Mouse (Mus musculus) left cerebral cortex, adult 2 months (tissue): ENCODE results near the gene Med16. TPM values are rescaled to one million over a fixed set of nuclear protein-coding genes. Genes with fewer than 3 reads are reported as not detected.

Experiments used
- DNase-seq, 2 experiments: peaks; one replicate each; pipeline ENCODE4 v3.0.0; 2021 to 2022; ENCODE audit warnings: low spot score in 2 of 2, mixed read lengths in 1 of 2; ENCODE audit errors: extremely low spot score in 1 of 2
- H3K27ac ChIP-seq: fragments of 200-600 bp; 2 replicates; pipeline ENCODE4 v1.8.1; 2022
- H3K4me3 ChIP-seq: fragments of 200-600 bp; 2 replicates; pipeline ENCODE4 v1.8.1; 2022
- CTCF ChIP-seq: fragments of 200-600 bp; IDR thresholded peaks from 2 replicates; pipeline ENCODE4 v1.8.1; 2022; ENCODE audit warnings: antibody characterized with exemption, mild to moderate bottlenecking, moderate library complexity
- intact Hi-C: fragments of 180-260 bp; cut with DNase I; formaldehyde crosslinking; loops from one replicate; pipeline ENCODE4 v1.15.1; 2025
- total RNA-seq, 2 experiments: library from RNA; stranded (reverse); gene quantifications; 2 replicates each; pipeline ENCODE4 v1.2.3; 2021

Gene Med16
- total RNA-seq, 2 experiments from 2014 or later, result 55.3 to 55.5 TPM

DNA sequence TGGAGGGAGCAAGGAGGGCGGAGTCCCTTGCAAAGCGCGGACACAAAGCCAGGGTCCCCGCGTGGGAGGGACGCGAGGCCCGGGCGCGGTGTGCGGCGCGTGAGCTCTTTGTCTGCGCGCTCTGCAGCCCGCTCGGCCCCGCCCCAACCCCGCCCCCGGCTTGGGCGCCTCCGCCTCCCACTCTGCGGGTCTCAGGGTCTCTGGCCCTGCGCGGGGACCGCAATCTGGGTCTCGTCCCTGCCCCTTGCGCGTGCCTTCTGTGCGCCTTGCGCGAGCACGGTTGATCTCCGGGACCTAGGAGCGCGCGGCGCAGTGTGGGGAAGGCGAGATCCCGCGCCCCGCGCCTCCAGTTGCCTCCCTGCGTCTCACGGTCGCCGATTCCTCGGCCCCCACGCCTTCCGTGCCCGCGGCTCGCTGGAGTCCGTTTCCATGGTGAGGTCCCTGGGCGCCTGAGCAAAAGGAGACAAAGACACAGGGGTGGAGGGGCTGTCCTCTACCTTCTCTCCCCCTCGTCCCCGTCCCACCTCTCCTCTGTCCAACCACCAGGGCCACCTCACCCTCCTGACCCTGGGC, 34.3 kb downstream of the Med16 start, which contains the start of the genes Prtn3 and Plppr3:
Gene Prtn3, plus strand, starts transcription at position 187 of the 573 bp plus-strand sequence.
Gene Plppr3, minus strand, starts transcription at position 345 of the 573 bp plus-strand sequence.
- no peak for TF ChIP-seq CTCF
- peak within 1 kb of the TSS; percentile 65 for H3K4me3 ChIP-seq
- intact Hi-C loops, result no loop called here
- peak; percentile 54 to 59 for DNase-seq
- H3K27ac ChIP-seq, result peak within 1 kb of the TSS; percentile 82

DNA sequence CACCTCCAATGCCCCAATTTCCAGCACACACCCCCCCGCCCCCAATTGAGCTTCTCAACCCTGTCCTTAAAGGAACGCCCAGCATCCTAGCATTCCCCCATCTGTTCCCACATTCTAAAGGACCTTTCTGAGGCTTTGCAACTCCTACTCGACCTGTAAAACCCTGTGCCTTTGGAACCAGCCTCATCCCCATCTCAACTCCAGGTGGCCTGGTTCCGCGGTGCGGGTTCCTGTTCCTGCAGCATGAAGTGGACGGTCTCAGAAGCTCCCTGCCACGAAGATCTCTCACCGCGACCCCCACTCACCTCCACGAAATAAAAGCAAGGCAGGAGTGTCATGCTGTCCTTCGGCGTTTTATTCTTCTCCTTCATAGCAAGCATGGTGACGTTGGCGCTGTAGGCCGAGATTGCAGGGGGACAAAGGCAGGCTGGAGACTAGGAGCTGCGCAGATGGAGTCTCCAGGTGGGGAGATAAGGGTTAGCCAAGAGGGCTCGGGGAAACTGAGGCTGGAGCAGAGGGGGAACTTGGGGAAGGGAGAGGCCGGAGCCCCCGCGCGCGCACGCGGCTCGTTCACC, 34.9 kb downstream of the Med16 start:
- Histone ChIP-seq H3K4me3 (peak overlapping the region; percentile 65), H3K27ac (peak overlapping the region; percentile 82)
- no peak for TF ChIP-seq CTCF
- intact Hi-C loops, result no loop called here
- no peak for DNase-seq

DNA sequence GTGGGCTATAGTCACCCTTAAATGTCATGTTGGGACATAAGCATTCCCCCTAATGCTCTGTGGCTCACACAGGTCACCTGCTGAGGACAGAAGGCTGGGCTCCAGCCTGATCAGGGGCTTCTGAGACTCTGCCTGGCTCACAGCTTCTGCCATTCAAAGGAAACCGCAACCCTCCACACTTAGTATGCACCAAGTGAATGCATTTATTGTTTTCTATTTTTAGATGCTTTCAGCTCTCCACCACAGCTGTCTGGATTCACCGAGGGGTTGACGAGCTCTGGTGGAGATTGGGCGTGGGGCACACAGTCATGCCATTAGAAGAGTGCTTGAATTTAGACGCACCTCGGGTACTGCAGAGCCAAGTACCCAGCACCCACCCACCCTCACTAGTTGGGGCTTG, 35.4 kb downstream of the Med16 start:
- H3K27ac ChIP-seq, result no peak overlapping the region
- no peak for DNase-seq
- TF ChIP-seq CTCF, result no peak
- peak overlapping the region; percentile 65 for H3K4me3 ChIP-seq
- intact Hi-C loops, result no loop called here

DNA sequence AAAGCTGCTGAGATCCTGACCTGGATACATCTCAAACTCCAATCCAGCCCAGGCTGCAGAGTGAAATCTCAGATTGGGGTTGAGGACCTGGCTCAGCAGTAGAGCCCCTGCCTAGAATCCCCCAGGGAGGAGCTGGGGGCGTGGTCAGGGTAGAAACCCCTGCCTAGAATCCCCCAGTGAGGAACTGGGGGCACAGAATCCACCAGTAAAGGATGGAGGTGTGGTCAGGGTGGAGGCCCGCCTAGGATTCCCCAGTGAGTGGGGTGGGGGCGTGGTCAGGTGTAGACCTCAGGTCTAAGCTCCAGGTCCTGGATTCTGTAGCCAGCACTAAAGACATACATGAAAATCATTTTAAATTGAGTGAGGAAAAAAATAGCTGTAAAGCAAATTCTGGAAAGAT, 35.9 kb downstream of the Med16 start:
- intact Hi-C loops, result no loop called here
- DNase-seq, result no peak
- no peak for TF ChIP-seq CTCF
- H3K4me3 ChIP-seq, result peak overlapping the region; percentile 65
- H3K27ac ChIP-seq, result no peak overlapping the region

DNA sequence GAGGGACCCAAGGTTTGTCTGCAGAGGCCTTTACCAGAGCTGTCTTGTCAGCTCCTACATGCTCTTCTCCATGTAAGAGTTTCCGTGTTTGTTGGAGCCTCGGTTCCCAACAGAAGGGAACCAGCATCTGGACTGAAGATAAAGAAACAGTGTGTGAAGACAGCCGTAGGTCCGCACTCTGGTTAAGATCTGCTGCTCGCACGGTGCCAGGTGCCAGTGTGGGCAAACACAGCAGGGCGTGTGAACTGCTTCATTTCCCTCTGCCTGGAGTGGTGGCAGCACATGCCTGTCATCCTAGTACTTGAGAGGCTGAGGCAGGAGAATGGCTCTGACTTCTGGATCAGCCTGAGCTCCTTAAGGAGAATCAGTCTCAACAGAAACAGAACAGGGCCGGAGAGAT, 36.9 kb downstream of the Med16 start:
- intact Hi-C loops, result no loop called here
- TF ChIP-seq CTCF, result no peak
- Histone ChIP-seq H3K27ac (no peak overlapping the region), H3K4me3 (no peak overlapping the region)
- no peak for DNase-seq

DNA sequence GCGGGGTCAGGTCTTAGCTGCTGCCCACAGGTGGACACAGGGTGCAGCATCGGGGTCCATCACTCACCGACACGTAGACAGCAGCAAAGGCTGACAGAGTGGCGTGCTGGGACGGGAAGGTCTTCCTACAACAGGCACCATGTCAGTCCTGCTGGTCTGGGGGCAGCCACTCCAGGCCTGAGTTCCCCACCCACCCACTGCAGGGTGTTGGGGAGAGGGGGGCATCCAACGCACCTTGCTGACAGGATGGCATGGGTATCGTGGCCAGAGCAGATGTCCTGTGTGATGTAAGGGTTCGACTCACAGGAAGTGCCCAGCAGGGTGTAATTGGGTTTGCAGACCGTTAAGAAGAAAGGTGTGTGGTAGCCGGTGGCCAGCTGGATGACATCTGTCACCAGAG, 42.1 kb downstream of the Med16 start:
- no peak for DNase-seq
- TF ChIP-seq CTCF, result no peak
- Histone ChIP-seq H3K4me3 (no peak overlapping the region), H3K27ac (no peak overlapping the region)
- intact Hi-C loops, result no loop called here

DNA sequence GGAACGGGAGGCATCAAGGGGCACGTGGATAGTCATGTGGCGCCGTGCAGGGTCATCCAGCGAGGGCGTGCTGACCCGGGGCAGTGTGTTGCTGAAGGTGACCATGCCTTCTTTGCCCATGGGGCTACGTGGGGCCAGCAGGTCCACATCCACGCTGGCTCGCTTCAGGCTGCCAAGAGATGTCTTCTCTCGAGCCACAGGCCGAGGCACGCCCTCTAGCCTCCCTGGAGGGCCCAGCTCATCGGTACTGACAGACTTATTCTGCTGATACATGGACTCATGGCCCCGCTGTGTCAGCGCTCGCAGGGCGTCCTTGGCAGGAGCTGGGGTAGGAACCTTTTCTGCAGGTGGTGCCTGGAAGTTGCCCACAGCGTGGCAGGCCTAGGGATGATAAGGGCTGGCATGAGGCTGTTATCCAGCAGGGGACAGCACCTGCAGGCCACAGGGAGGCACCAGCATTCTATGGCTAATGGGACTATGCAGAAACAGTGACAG, 42.9 kb downstream of the Med16 start:
- TF ChIP-seq CTCF, result no peak; the same call in 1 of the 2 replicates
- H3K27ac ChIP-seq, result no peak overlapping the region
- no peak for DNase-seq
- intact Hi-C loops, result no loop called here
- H3K4me3 ChIP-seq, result no peak overlapping the region

DNA sequence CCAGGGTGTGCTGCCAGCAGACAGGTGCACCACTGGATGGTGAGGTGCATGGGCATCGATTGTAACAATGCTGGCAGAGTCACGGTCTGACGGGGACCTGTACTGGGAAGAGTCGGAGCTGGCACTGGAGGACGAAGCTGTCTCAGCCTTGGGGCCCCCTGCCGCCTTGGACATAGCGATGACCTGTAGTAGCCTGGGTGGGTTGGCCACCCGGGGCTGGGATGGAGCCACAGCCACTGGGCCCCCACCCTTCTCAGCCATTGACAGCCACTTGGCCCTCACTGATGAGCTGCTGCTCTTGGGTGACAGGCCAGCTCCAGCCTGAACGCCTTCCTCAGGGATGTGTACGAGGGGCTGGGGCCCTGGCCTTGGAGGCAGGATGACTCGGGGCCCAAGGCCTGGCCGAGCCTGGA, 43.5 kb downstream of the Med16 start:
- H3K27ac ChIP-seq, result no peak overlapping the region
- DNase-seq, result no peak
- intact Hi-C loops, result no loop called here
- H3K4me3 ChIP-seq, result no peak overlapping the region
- no peak for TF ChIP-seq CTCF

DNA sequence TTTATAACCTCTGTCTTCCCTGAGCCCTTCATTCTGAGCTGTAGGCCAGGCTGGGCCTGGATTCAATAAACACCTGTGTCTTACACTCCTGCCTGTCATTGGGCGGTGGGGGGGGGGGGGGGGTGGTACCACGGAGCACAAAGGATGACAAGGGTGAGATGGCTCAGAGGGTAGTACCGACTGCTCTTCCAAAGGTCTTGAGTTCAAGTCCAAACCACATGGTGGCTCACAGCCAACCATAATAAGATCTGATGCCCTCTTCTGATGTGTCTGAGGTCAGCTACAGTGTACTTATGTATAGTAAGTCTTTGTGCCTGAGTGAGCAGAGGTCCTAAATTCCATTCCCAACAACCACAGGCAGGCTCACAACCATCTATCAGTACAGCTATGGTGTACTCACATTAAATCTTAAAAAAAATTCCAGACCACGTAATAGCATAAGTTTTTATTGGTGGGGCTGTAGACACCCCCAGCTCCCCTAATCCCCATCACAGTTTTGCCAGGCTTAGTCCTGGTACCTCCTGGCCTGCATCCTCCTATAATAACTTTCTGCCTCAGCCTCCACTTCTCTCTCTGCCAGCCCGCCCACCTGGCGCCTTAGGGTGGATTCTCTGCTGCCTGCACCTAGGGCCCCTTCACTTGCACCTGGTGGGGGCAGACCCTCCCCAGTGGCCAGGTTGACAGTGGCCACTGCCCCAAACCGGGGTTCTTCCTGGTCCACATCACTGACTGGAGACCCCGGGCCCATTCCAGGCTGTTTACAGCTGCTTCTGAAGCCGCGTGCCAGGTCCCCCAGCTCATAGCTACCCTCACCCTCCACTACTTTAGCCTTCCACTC, 44.2 kb downstream of the Med16 start:
- Histone ChIP-seq H3K4me3 (no peak overlapping the region), H3K27ac (no peak overlapping the region)
- intact Hi-C loops, result no loop called here
- TF ChIP-seq CTCF, result no peak
- DNase-seq, result no peak

DNA sequence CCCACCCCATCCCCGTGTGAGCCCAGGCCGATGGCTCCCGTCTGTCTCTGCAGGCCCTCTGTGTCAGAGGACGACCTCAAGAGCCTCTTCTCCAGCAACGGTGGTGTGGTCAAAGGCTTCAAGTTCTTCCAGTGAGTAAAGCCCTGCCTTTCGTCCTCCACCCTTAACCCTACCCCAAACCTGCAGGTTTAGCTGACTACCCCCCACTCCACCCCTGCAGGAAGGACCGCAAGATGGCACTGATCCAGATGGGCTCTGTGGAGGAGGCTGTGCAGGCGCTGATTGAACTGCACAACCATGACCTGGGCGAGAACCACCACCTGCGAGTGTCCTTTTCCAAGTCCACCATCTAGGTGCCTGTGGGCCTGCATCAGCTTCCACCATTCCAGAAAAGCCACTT, 45.8 kb downstream of the Med16 start:
- H3K4me3 ChIP-seq, result no peak overlapping the region
- intact Hi-C loops, result no loop called here
- DNase-seq, result peak in 1 of 2 experiments; percentile 14
- no peak for TF ChIP-seq CTCF
- no peak overlapping the region for H3K27ac ChIP-seq

DNA sequence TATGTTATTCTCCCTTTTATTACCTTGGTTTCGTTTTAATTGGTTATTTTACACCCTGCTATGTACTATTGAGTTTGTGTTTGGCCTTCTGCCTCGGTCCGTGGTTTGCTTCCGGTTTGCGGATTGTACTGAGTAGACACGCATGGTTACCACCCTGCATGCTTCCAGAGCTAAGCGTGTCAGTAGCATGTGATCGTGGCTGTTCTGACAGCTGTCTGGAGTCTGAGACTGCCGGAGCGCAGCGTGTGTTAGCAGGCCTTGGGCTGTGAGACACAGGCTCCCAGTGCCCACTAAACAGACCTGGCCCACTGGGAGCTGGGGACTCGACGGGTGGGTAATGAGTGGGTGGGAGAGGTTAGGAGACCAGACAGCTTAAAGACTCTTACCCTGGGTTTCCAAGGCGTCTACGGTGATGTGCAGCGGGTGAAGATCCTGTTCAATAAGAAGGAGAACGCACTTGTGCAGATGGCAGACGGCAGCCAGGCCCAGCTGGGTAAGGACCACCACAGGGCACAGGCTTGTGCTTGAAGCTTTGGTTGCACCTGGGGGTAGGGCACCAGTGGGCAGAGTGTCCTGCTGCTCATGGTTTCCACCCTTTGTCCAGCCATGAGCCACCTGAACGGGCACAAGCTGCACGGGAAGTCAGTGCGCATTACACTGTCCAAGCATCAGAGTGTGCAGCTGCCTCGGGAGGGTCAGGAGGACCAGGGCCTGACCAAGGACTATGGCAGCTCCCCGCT, 46.5 kb downstream of the Med16 start:
- no peak for TF ChIP-seq CTCF
- no peak for DNase-seq
- Histone ChIP-seq H3K27ac (no peak overlapping the region), H3K4me3 (no peak overlapping the region)
- intact Hi-C loops, result no loop called here
